Mouse (Mus musculus) midbrain, embryonic 12.5 days (tissue): ENCODE results near the gene Pomc. TPM values are rescaled to one million over a fixed set of nuclear protein-coding genes. Genes with fewer than 3 reads are reported as not detected.

ENCODE experiments used
- ATAC-seq: fragments of 200-750 bp; cut with Nextera tagmentation; 2 replicates; pipeline ENCODE4 v1.8.0; 2017; ENCODE audit warnings: low read depth, moderate TSS enrichment, moderate library complexity; ENCODE audit not compliant: low FRiP score
- H3K27ac ChIP-seq: fragments of 300-500 bp; sonication (generic); replicated peaks from 2 replicates; pipeline ENCODE4 v1.5.1; 2016; ENCODE audit warnings: mild to moderate bottlenecking
- H3K27me3 ChIP-seq: fragments of 300-500 bp; sonication (generic); 2 replicates; pipeline ENCODE4 v1.6.1; 2016; ENCODE audit warnings: mild to moderate bottlenecking
- H3K36me3 ChIP-seq: fragments of 300-500 bp; sonication (generic); 2 replicates; pipeline ENCODE4 v1.6.1; 2016
- H3K4me1 ChIP-seq: fragments of 300-500 bp; sonication (generic); 2 replicates; pipeline ENCODE4 v1.6.1; 2016
- H3K4me2 ChIP-seq: fragments of 300-500 bp; sonication (generic); replicated peaks from 2 replicates; pipeline ENCODE4 v1.6.1; 2016; ENCODE audit warnings: mild to moderate bottlenecking, moderate library complexity
- H3K4me3 ChIP-seq: fragments of 300-500 bp; sonication (generic); 2 replicates; pipeline ENCODE4 v1.5.1; 2016; ENCODE audit warnings: mild to moderate bottlenecking
- H3K9ac ChIP-seq: fragments of 300-500 bp; sonication (generic); replicated peaks from 2 replicates; pipeline ENCODE4 v1.6.1; 2016; ENCODE audit warnings: mild to moderate bottlenecking, moderate library complexity
- H3K9me3 ChIP-seq: fragments of 300-500 bp; sonication (generic); 2 replicates; pipeline ENCODE4 v1.6.1; 2016; ENCODE audit warnings: mild to moderate bottlenecking
- WGBS: fragments of 180-500 bp; shearing (Covaris S2); methylation state at CpG from one replicate; pipeline ENCODE4 v1.1.7; 2016; 5-methylcytosine and 5-hydroxymethylcytosine counted together
- polyA plus RNA-seq: library from polyadenylated mRNA; unstranded; fragments of >200 nt; fragmentation: Nextera tagmentation; extraction: Ambion mirVana; gene quantifications from 2 replicates; pipeline ENCODE4 v1.2.1, GENCODE M21; 2016

The Pomc gene
- polyA plus RNA-seq, 1 experiment from 2014 or later = 6.3 TPM

DNA sequence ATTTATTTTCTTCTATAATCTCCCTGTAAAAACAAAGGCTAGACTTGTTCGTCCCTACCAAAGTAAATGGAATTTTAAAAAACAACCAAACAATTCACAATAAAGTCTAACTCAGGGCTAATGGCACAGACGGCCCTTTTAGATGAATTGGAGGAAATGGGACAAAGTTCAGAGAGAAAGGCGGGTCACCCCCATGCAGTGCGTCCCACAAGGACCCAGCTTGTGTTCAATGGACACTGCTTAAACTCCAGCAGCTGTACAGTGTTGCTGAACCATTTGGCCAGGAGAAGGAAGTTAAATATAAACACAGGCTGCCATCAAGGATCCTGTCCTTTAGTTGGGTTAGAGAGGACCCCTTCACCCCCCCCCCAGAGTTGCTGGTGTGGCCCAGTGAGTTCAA is 53.0 kb downstream of the Pomc start:
- no peak overlapping the region for H3K4me3 ChIP-seq
- H3K9me3 ChIP-seq = no peaks in the 10 kb centered on the region
- no peaks in the 10 kb centered on the region for H3K27me3 ChIP-seq
- no peak overlapping the region for H3K27ac ChIP-seq
- WGBS = 69% methylated on average over 4 of the region's 4 CpGs
- no peaks in the 10 kb centered on the region for H3K36me3 ChIP-seq
- no peak overlapping the region for H3K4me2 ChIP-seq
- H3K9ac ChIP-seq = no peak overlapping the region
- H3K4me1 ChIP-seq = peaks cover 38% of the 10 kb centered on the region
- no peak for ATAC-seq

DNA sequence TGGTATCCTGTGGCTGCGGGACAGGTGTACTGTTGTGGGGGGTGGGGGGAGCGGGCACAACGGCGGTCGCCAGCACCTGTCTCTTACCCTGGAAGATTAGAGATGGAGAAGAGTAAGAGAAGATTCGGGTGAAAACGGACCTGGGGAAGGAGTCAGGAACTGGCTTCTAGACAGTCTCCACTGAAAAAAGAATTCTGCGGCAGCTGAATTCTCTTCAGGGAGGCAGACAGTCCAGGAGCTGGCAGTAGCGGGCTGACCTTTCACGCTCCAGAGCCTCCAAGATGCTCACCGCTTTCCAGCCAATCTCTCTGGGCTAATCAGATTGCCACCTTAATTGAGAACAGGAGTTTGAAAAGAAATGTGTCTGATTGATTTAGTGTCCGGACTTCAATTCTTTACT is 54.0 kb downstream of the Pomc start:
- H3K4me1 ChIP-seq = peaks cover 38% of the 10 kb centered on the region
- 44% methylated on average over 12 of the region's 12 CpGs for WGBS
- no peak overlapping the region for H3K9ac ChIP-seq
- peak overlapping the region; percentile 60; the same call in 1 of the 2 replicates for H3K27ac ChIP-seq
- H3K4me3 ChIP-seq = no peak overlapping the region
- no peak for ATAC-seq
- H3K27me3 ChIP-seq = no peaks in the 10 kb centered on the region
- no peaks in the 10 kb centered on the region for H3K36me3 ChIP-seq
- H3K9me3 ChIP-seq = no peaks in the 10 kb centered on the region
- H3K4me2 ChIP-seq = 0 out of 2 replicates have a peak overlapping the region, but pooled peaks have one; percentile 11

Other genes with a start within 250 kb of the Pomc start
- 137 and 143 TPM in 2 replicates for gene Dnmt3a, start 148.9 kb upstream of the Pomc start, polyA plus RNA-seq
- 32.0 and 34.3 TPM in 2 replicates for gene Efr3b, start 84.0 kb downstream of the Pomc start, polyA plus RNA-seq
- 14.0 and 14.2 TPM in 2 replicates for gene Dnajc27, start 127.6 kb downstream of the Pomc start, polyA plus RNA-seq
- gene Adcy3, start 178.2 kb downstream of the Pomc start, polyA plus RNA-seq = 6.8 and 7.2 TPM in 2 replicates